Mouse (Mus musculus) ES-Bruce4 (cell line): ENCODE measurements at regions not wholly inside any gene's neighbourhood (a gene's known extent, or its start where the extent isn't known, plus 50 kb on each side); places are given as distances from the start of the nearest gene placed in this dataset.

Source experiments
- CTCF ChIP-seq: IDR thresholded peaks from one replicate; pipeline ENCODE4 v1.8.1; 2011; ENCODE audit warnings: low read depth, low read length
- EP300 ChIP-seq: IDR thresholded peaks from 2 replicates; pipeline ENCODE4 v1.6.1; 2011; ENCODE audit warnings: low read depth, low read length; ENCODE audit not compliant: insufficient read depth

- TF ChIP-seq EP300 (no peak), CTCF (no peak)
These were observed 53.2 kb upstream of the Grik3 start for GRCm38 (mm10) chr4:125437161-125437822.
